Mouse (Mus musculus) embryonic facial prominence, embryonic 12.5 days (tissue): ENCODE measurements at regions not wholly inside any gene's neighbourhood (a gene's known extent, or its start where the extent isn't known, plus 50 kb on each side); places are given as distances from the start of the nearest gene placed in this dataset.

ENCODE experiments used
- ATAC-seq: fragments of 200-750 bp; cut with Nextera tagmentation; 2 replicates; pipeline ENCODE4 v1.8.0; 2017; ENCODE audit not compliant: insufficient number of reproducible peaks, insufficient read depth, low FRiP score, low TSS enrichment
- H3K27ac ChIP-seq: fragments of 300-500 bp; sonication (generic); 2 replicates; pipeline ENCODE4 v1.5.1; 2016; ENCODE audit warnings: mild to moderate bottlenecking
- H3K27me3 ChIP-seq: fragments of 300-500 bp; sonication (generic); 2 replicates; pipeline ENCODE4 v1.6.1; 2016; ENCODE audit warnings: mild to moderate bottlenecking, moderate library complexity
- H3K36me3 ChIP-seq: fragments of 300-500 bp; sonication (generic); 2 replicates; pipeline ENCODE4 v1.6.1; 2016; ENCODE audit warnings: mild to moderate bottlenecking
- H3K4me1 ChIP-seq: fragments of 300-500 bp; sonication (generic); 2 replicates; pipeline ENCODE4 v1.6.1; 2016
- H3K4me2 ChIP-seq: fragments of 300-500 bp; sonication (generic); replicated peaks from 2 replicates; pipeline ENCODE4 v1.6.1; 2016; ENCODE audit warnings: mild to moderate bottlenecking, moderate library complexity
- H3K4me3 ChIP-seq: fragments of 300-500 bp; sonication (generic); 2 replicates; pipeline ENCODE4 v1.5.1; 2016; ENCODE audit warnings: mild to moderate bottlenecking
- H3K9ac ChIP-seq: fragments of 300-500 bp; sonication (generic); 2 replicates; pipeline ENCODE4 v1.6.1; 2016; ENCODE audit warnings: mild to moderate bottlenecking, moderate library complexity
- H3K9me3 ChIP-seq: fragments of 300-500 bp; sonication (generic); 2 replicates; pipeline ENCODE4 v1.6.1; 2016; ENCODE audit warnings: mild to moderate bottlenecking, moderate library complexity
- WGBS: fragments of 180-500 bp; shearing (Covaris S2); methylation state at CpG from one replicate; pipeline ENCODE4 v1.1.7; 2016; 5-methylcytosine and 5-hydroxymethylcytosine counted together

GRCm38 (mm10) chr3:20655345-20655744 lies 288.4 kb upstream of the Agtr1b start:
- 12% methylated on average over 1 of the region's 1 CpGs for WGBS
- ATAC-seq: no peak
- Histone ChIP-seq H3K27me3 (no peaks in the 10 kb centered on the region), H3K9me3 (no peaks in the 10 kb centered on the region), H3K4me3 (no peak overlapping the region), H3K36me3 (no peaks in the 10 kb centered on the region), H3K9ac (no peak overlapping the region), H3K27ac (no peak overlapping the region), H3K4me1 (no peaks in the 10 kb centered on the region), H3K4me2 (no peak overlapping the region)
